Mouse (Mus musculus): ENCODE measurements at regions not wholly inside any gene's neighbourhood (a gene's known extent, or its start where the extent isn't known, plus 50 kb on each side); places are given as distances from the start of the nearest gene placed in this dataset.

DNA sequence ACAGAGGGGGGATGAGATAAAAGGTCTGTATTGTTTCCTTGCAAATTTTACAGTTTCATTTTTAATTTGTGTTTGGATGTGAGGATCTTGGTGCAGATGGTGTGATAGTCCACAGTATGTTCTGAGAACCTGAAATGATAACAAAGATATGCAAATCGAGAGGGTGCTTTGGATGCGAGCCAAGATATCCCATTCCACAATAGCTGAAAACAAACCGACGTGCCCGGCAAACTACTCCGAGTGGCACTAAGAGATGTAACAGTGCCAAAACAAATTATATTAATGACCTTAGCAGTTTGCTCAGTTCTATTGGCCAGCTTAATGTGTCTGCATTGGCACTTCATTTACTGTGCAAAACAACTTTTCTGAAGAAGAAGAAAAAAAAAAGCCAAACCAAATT is 622.5 kb downstream of the Tmem182 start:
- ATAC-seq (ENCODE audit: low FRiP score, low TSS enrichment) (peak; percentile 47; the same call in 1 of the 2 replicates), DNase-seq (peak; percentile 80)
- H3K27me3 ChIP-seq (ENCODE audit: control insufficient read depth, insufficient read depth, low read length) = no peaks in the 10 kb centered on the region
- no peaks in the 10 kb centered on the region for H3K36me3 ChIP-seq (ENCODE audit: control insufficient read depth, insufficient read depth, low read length)
- WGBS = 11% methylated on average over 6 of the region's 6 CpGs
- peaks cover 27% of the 10 kb centered on the region for H3K4me1 ChIP-seq (ENCODE audit: control insufficient read depth, insufficient read depth, low read length)
- no peak overlapping the region for H3K9ac ChIP-seq (replicated peaks; ENCODE audit: low read length)
- peak overlapping the region; percentile 6; the same call in 1 of the 2 replicates for H3K4me2 ChIP-seq (ENCODE audit: low read length)
- H3K4me3 ChIP-seq (replicated peaks; ENCODE audit: low read depth, low read length) = no peak overlapping the region
- no peak overlapping the region for H3K27ac ChIP-seq (replicated peaks; ENCODE audit: low read depth, low read length)
- H3K9me3 ChIP-seq (ENCODE audit: control insufficient read depth, low read length) = no peaks in the 10 kb centered on the region

DNA sequence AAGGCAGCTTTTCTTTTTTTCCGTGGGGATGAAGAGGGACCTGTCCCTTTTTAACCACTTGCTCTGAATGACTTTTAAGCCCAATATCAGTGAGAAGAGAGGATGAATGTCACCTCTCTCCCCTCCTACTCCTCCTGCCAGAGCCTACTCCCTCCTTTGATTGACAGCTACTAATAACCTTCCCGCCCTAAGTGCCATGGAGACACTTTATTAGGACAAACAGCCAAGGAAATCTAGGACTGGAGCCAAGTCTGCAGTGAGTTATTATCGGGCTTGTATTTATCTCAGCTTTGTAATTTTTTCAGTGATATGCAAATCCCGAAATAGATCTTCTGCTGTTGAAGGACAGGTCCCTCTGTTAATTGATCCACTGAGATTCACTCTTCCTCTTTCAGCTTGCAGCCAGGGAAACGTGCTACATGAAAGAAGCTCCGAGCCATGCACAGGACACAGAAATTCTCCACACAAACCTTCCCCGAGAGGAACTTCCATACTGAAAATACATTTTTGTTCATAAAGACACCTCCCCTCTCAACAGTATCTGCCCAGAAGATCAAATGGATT is 625.8 kb downstream of the Tmem182 start:
- Histone ChIP-seq H3K4me1 (ENCODE audit: control insufficient read depth, insufficient read depth, low read length) (peaks cover 32% of the 10 kb centered on the region), H3K4me2 (ENCODE audit: low read length) (peak overlapping the region; percentile 12), H3K4me3 (replicated peaks; ENCODE audit: low read depth, low read length) (no peak overlapping the region), H3K9ac (replicated peaks; ENCODE audit: low read length) (no peak overlapping the region), H3K36me3 (ENCODE audit: control insufficient read depth, insufficient read depth, low read length) (no peaks in the 10 kb centered on the region), H3K27ac (replicated peaks; ENCODE audit: low read depth, low read length) (peak overlapping the region; percentile 46), H3K27me3 (ENCODE audit: control insufficient read depth, insufficient read depth, low read length) (no peaks in the 10 kb centered on the region), H3K9me3 (ENCODE audit: control insufficient read depth, low read length) (no peaks in the 10 kb centered on the region)
- peak; percentile 87 for ATAC-seq (ENCODE audit: low FRiP score, low TSS enrichment)
- peak; percentile 83 for DNase-seq
- WGBS = 7% methylated on average over 7 of the region's 7 CpGs

DNA sequence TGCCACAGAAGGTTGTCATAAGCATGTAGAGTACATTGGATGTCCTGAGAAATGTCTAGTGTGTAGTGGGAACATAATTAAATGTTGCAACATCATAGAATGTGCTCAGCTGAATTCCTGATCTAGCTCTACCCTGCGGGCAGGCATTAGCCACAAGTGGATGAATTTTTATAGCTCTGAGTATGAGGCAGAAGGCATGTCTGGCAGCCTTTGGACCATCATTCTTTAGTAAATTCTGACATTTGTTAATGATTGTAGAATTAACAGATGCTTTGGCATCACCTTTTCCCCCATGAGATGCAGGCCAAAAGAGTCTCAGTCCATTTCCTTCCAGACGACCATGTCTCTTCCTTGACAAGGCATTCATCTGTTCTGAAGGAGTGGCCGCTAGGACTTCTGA is 630.0 kb downstream of the Tmem182 start:
- H3K36me3 ChIP-seq (ENCODE audit: control insufficient read depth, insufficient read depth, low read length) = no peaks in the 10 kb centered on the region
- H3K27ac ChIP-seq (replicated peaks; ENCODE audit: low read depth, low read length) = no peak overlapping the region
- DNase-seq (no peak), ATAC-seq (ENCODE audit: low FRiP score, low TSS enrichment) (no peak)
- no peak overlapping the region for H3K4me2 ChIP-seq (ENCODE audit: low read length)
- H3K4me3 ChIP-seq (replicated peaks; ENCODE audit: low read depth, low read length) = no peak overlapping the region
- no peaks in the 10 kb centered on the region for H3K27me3 ChIP-seq (ENCODE audit: control insufficient read depth, insufficient read depth, low read length)
- H3K4me1 ChIP-seq (ENCODE audit: control insufficient read depth, insufficient read depth, low read length) = peaks cover 20% of the 10 kb centered on the region
- H3K9me3 ChIP-seq (ENCODE audit: control insufficient read depth, low read length) = no peaks in the 10 kb centered on the region
- 87% methylated on average over 3 of the region's 3 CpGs for WGBS
- H3K9ac ChIP-seq (replicated peaks; ENCODE audit: low read length) = no peak overlapping the region

DNA sequence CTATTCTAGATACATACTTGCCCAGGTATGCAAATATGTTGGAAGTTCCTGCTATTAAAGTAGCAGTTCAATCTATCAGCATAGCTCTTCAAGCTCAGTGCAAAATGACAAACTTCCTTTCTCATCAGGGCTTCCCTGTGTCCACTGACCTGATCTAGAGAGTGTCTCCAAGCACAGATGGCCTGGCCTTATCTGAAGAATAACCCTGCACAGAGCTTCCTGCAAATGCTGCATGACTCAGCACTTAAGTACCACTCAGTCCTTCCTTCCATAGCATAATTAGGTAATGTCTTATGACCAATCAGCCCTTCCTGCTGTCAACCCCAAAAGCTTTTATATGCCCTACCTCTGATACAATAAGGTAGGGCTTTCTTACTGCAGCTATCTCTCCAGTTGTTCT is 644.6 kb downstream of the Tmem182 start:
- no peak overlapping the region for H3K4me2 ChIP-seq (ENCODE audit: low read length)

More for the DNA sequence above, 644.6 kb downstream of the Tmem182 start:
- Histone ChIP-seq H3K36me3 (ENCODE audit: control insufficient read depth, insufficient read depth, low read length) (no peaks in the 10 kb centered on the region), H3K4me3 (replicated peaks; ENCODE audit: low read depth, low read length) (no peak overlapping the region), H3K27ac (replicated peaks; ENCODE audit: low read depth, low read length) (no peak overlapping the region), H3K9me3 (ENCODE audit: control insufficient read depth, low read length) (no peaks in the 10 kb centered on the region), H3K27me3 (ENCODE audit: control insufficient read depth, insufficient read depth, low read length) (no peaks in the 10 kb centered on the region), H3K9ac (replicated peaks; ENCODE audit: low read length) (no peak overlapping the region), H3K4me1 (ENCODE audit: control insufficient read depth, insufficient read depth, low read length) (no peaks in the 10 kb centered on the region)
- no peak for ATAC-seq (ENCODE audit: low FRiP score, low TSS enrichment)
- no peak for DNase-seq

All from midbrain, embryonic 14.5 days (tissue).